Mouse (Mus musculus) olfactory bulb, adult 2 months (tissue): ENCODE measurements around the gene Gm49405. TPM values are rescaled to one million over a fixed set of nuclear protein-coding genes. Genes with fewer than 3 reads are reported as not detected.
"Not testable (repeated sequence)": the region's sequence is repeated elsewhere in the genome, so short reads cannot be mapped to it uniquely, and the experiment has no call there.

Experiments used
- H3K27ac ChIP-seq: fragments of 200-500 bp; 2 replicates; pipeline ENCODE4 v1.5.1; 2012; ENCODE audit warnings: low read depth, low read length; ENCODE audit not compliant: insufficient read depth
- H3K4me1 ChIP-seq: fragments of 200-500 bp; 2 replicates; pipeline ENCODE4 v1.6.1; 2012; ENCODE audit warnings: low read length; ENCODE audit not compliant: control insufficient read depth, insufficient read depth
- H3K4me3 ChIP-seq: fragments of 200-500 bp; 2 replicates; pipeline ENCODE4 v1.5.1; 2012; ENCODE audit warnings: mild to moderate bottlenecking, low read depth, low read length, moderate library complexity; ENCODE audit not compliant: insufficient read depth
- CTCF ChIP-seq: fragments of 200-500 bp; IDR thresholded peaks from 2 replicates; pipeline ENCODE4 v1.5.1; 2012; ENCODE audit warnings: low read depth, mild to moderate bottlenecking, low read length, moderate library complexity; ENCODE audit not compliant: insufficient read depth
- POLR2A ChIP-seq: fragments of 200-500 bp; IDR thresholded peaks from 2 replicates; pipeline ENCODE4 v1.6.1; 2012; ENCODE audit warnings: mild to moderate bottlenecking, low read depth, low read length, moderate library complexity; ENCODE audit not compliant: insufficient read depth
- WGBS: fragments of 180-500 bp; shearing (Covaris S2); methylation state at CpG from one replicate; pipeline ENCODE4 v1.1.7; 2018; 5-methylcytosine and 5-hydroxymethylcytosine counted together
- polyA plus RNA-seq: library from polyadenylated mRNA; stranded (reverse); fragments of >200 nt; gene quantifications from 2 replicates; pipeline ENCODE4 v1.2.4, GENCODE M21; 2012; ENCODE audit warnings: low replicate concordance; ENCODE audit not compliant: missing spikeins, insufficient read depth, insufficient read length

Gm49405 gene
- polyA plus RNA-seq, 1 experiment = not detected

DNA sequence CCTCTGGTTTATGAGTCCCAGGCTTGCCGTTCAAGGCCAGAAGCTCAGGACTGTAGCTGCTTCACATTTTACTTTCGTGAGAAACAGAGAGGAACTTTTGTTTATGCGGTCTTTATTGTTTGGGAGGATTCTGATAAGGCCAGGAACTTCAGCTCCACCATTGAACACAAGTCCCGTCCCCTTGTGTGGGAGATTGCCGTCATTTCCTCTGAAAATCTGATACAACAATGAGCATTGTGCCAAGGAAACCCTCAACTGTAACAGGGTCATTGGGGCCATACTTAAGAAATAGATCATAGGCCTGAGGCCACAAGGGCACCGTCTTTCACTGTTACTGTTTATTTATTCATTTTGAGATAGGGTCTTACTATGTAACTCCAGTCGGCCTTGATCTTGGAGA, 22.8 kb downstream of the Gm49405 start:
- WGBS = 76% methylated on average over 7 of the region's 7 CpGs
- no peaks in the 10 kb centered on the region for H3K4me1 ChIP-seq
- no peak overlapping the region for H3K27ac ChIP-seq
- TF ChIP-seq POLR2A (no peak), CTCF (no peak)
- no peak overlapping the region for H3K4me3 ChIP-seq

DNA sequence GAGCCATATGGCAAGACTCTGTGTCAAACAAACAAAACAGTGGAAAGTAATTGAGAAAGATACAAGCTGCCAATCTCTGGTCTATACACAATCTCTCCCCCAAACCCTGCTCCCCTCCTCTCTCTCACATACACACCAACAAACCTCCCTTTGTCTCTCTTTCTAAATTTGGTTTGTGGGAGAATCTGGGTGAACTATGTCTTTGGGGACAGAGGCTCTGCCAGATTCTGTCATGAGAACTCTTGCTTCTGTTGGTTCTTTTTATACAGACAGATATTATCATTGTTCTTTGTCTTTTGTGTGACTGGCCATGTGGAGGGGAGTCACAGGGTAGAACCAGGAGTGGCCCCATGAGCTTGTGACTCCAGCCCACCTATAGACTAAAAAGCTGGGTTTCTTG, 27.1 kb downstream of the Gm49405 start:
- Histone ChIP-seq H3K4me3 (no peak overlapping the region), H3K27ac (no peak overlapping the region), H3K4me1 (no peaks in the 10 kb centered on the region)
- TF ChIP-seq POLR2A = no peak
- no peak for TF ChIP-seq CTCF

DNA sequence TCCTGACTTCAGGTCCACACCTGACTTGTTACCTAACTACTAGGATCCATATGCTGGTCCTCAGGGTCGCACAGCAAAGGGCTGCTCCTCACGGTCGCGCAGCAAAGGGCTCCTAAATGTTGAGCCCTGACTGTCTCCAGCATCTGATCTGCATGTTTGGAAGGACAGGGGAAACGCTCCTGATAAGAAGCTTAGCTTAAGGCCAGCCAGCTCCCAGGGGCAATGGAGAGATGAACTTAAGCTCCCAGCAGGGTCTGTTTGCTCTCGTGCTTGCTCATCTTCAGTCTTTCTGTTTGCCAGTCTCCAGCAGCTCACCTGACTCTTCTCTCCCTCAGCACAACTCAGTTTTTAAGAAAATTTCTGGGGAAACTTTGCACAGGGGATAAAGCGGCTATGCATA, 32.2 kb downstream of the Gm49405 start:
- Histone ChIP-seq H3K4me1 (peaks cover 9% of the 10 kb centered on the region), H3K27ac (no peak overlapping the region), H3K4me3 (no peak overlapping the region)
- 66% methylated on average over 7 of the region's 7 CpGs for WGBS
- TF ChIP-seq CTCF (no peak), POLR2A (no peak)

DNA sequence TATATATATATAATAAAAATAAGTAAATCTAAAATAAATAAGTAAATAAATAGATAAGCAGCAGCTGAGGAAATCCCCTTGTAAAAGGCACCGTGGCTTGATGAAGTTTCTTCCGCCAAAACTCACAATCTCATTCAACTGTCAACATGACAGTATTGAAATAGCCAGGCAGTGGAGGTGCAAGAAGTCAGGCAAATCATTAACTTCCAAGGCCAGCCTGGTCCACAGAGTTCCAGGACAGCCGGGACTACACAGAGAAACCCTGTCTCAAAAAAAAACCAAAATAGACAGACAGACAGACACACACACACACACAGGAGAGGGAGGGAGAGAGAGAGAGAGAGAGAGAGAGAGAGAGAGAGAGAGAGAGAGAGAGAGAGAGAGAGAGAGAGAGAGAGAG, 32.9 kb downstream of the Gm49405 start:
- no peak overlapping the region for H3K27ac ChIP-seq
- WGBS = 80% methylated on average over 3 of the region's 3 CpGs

DNA sequence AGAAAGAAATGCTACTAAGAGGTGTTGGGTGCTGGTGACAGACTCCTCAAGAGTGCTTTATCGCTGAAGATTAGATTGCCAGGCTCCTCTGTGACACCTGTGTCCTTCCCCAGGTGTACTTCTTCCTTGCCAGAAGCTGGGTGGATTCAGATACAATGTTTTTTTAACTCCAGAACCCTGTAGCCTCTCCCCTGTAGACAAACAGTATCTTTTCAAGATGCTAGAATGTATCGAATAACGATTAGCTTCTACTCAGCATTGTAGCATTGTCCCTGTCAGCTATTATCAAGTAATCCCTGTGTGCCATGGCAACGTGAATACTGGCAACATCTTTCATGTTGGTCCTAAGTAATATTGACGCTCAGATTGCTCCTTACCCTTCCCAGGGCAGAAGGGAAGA, 33.3 kb downstream of the Gm49405 start:
- Histone ChIP-seq H3K4me3 (no peak overlapping the region), H3K27ac (no peak overlapping the region), H3K4me1 (peaks cover 9% of the 10 kb centered on the region)
- no peak for TF ChIP-seq CTCF
- TF ChIP-seq POLR2A = no peak
- 49% methylated on average over 5 of the region's 5 CpGs for WGBS

More for the DNA sequence above, 32.9 kb downstream of the Gm49405 start:
- no peak overlapping the region for H3K4me3 ChIP-seq
- no peak for TF ChIP-seq POLR2A
- TF ChIP-seq CTCF = no peak
- H3K4me1 ChIP-seq = peaks cover 9% of the 10 kb centered on the region

DNA sequence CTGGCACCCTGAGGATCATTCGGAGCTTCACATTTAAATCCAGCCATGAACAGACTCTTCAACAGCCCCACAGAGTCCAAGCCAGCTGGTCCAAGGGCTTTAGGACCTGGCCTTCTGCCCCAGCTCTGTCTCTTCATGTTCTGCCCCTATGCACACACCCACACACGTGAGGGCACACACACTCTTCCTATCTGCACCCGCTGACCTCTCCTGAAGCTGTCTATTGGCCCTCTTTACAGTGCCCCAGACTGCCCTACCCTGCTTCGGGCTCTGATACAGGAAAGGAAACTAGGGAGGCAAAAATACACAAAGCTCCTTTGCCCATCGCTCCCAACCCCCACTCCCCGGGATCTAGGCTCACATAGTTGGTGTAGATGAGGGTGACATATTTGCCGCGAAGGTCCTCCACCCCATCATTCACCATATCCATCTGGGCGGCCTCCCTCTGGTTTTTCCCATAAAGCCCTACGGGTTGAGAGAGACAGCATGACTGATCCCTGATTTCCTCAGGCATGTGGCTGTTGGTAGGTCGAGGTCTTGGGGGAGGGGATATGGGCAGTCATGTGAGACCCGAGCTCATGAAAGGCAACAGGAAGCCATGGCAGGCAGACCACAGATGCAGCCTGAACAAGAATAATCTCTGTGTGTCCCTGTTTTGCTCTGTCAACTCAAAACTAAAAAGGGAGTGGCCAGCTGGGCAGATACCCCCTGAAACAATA, 36.1 kb downstream of the Gm49405 start:
- peaks cover 9% of the 10 kb centered on the region for H3K4me1 ChIP-seq
- no peak for TF ChIP-seq POLR2A
- no peak for TF ChIP-seq CTCF
- no peak overlapping the region for H3K27ac ChIP-seq
- 83% methylated on average over 12 of the region's 12 CpGs for WGBS
- H3K4me3 ChIP-seq = no peak overlapping the region

DNA sequence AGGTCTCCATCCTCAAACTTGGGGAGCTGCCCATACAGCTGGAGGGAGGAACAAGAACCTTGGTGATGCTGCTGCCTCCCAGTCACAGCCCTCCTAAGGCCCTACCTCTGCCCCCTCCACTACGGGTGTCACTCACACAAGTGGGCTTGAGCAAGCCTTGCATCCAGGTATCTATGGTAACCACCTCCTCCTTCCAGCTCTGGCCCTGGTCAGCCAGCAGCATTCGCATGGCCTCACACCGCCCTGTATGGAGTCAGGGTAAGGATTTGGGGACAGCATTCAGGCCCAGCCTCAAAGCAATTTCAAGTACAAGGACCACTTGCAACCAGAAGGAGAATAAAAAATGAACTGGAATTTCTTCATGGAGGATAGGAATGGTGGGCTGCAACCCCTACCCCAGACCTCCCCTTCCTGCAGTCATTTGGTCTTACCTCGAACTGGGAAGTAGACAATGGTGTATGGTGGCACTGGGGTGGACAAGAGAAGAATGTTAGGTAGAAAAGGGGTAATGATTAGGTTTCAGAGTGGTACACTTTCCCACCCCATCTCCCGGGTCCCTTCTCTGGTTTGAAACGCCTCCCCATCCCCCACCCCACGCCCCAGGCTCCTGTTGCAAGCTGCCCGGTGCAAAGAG, 36.8 kb downstream of the Gm49405 start:
- 20% methylated on average over 7 of the region's 8 CpGs for WGBS

DNA sequence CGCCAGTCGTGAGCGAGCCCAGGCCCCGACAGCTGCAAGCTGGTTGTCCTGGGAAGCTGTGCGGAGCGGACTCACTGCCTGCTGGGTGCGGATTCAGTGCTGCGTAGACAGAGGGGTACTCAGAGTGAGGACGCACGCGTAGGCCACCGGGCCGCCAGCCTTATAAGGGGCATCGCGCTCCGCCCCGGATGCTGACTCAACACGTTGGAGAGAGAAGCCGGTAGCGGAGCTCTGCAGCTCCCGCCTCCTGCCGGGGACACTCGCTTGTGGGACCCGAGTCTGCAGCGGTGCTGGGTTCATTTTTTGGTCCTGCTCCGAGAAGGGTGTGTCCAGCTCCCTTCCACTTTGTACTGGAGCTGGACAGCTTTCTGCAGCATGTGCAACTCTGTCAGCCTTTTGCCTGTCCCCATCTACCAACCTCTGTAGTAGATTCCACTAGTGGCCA, 37.4 kb downstream of the Gm49405 start, which contains the start of gene Gstp1:
Gene Gstp1, minus strand, starts transcription at position 198 of the 445 bp plus-strand sequence.
- H3K4me1 ChIP-seq = peaks cover 9% of the 10 kb centered on the region
- under 1% methylated on average over 26 of the region's 26 CpGs for WGBS
- peak within 1 kb of the TSS; percentile 71 for H3K27ac ChIP-seq
- TF ChIP-seq CTCF = no peak
- TF ChIP-seq POLR2A = peak; percentile 67
- H3K4me3 ChIP-seq = peak within 1 kb of the TSS; percentile 85

More for the DNA sequence above, 36.8 kb downstream of the Gm49405 start:
- H3K27ac ChIP-seq = peak overlapping the region; percentile 71
- peak overlapping the region; percentile 85 for H3K4me3 ChIP-seq
- not testable (repeated sequence) for H3K4me1 ChIP-seq

DNA sequence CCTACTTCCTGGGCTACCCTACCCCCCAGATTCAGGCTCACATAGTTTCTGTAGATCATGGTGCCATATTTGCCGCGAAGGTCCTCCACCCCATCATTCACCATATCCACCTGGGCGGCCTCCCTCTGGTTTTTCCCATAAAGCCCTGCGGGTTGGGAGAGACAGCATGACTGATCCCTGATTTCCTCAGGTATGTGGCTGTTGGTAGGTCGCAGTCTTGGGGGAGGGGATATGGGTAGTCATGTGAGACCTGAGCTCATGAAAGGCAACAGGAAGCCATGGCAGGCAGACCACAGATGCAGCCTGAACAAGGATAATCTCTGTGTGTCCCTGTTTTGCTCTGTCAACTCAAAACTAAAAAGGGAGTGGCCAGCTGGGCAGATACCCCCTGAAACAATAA, 40.5 kb downstream of the Gm49405 start:
- not testable (repeated sequence) for H3K4me3 ChIP-seq, H3K27ac ChIP-seq
- WGBS = 87% methylated on average over 5 of the region's 5 CpGs
- H3K4me1 ChIP-seq = peaks cover 11% of the 10 kb centered on the region

DNA sequence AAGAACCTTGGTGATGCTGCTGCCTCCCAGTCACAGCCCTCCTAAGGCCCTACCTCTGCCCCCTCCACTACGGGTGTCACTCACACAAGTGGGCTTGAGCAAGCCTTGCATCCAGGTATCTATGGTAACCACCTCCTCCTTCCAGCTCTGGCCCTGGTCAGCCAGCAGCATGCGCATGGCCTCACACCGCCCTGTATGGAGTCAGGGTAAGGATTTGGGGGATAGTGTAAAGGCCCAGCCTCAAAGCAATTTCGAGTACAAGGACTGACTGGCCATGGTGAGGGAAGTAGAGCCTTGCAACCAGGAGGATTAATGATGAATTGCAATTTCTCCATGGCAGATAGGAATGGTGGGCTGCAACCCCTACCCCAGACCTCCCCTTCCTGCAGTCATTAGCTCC, 41.1 kb downstream of the Gm49405 start:
- WGBS = 90% methylated on average over 3 of the region's 4 CpGs
- not testable (repeated sequence) for H3K27ac ChIP-seq, H3K4me3 ChIP-seq
- H3K4me1 ChIP-seq = peaks cover 10% of the 10 kb centered on the region
